Mouse (Mus musculus) cortical plate, adult 2 months (tissue): ENCODE data around the gene Shf.

Experiments
- CTCF ChIP-seq: fragments of 200-500 bp; IDR thresholded peaks from 2 replicates; pipeline ENCODE4 v1.5.1; 2011; ENCODE audit warnings: mild to moderate bottlenecking, control low read depth, low read length; ENCODE audit not compliant: insufficient read depth; ENCODE audit errors: extremely low read depth
- POLR2A ChIP-seq: fragments of 200-500 bp; IDR thresholded peaks from 2 replicates; pipeline ENCODE4 v1.6.1; 2011; ENCODE audit warnings: mild to moderate bottlenecking, low read length, control low read depth; ENCODE audit not compliant: insufficient read depth; ENCODE audit errors: extremely low read depth

- TF ChIP-seq CTCF = no peak
- TF ChIP-seq POLR2A = no peak
Observed at GRCm38 (mm10) chr2:122372067-122372466, 3.1 kb upstream of the Shf start.
